Mouse (Mus musculus) megakaryocyte, embryonic 14.5 days (primary cell): ENCODE results near the gene Smim24. TPM values are rescaled to one million over a fixed set of nuclear protein-coding genes. Genes with fewer than 3 reads are reported as not detected.

Experiments
- H3K27me3 ChIP-seq: replicated peaks from 2 replicates; pipeline ENCODE3; 2012; ENCODE audit warnings: inconsistent platforms
- H3K36me3 ChIP-seq: replicated peaks from 2 replicates; pipeline ENCODE3; 2012; ENCODE audit warnings: low read length, inconsistent platforms, mixed read lengths
- H3K4me1 ChIP-seq: 2 replicates; pipeline ENCODE4 v1.6.1; 2012; ENCODE audit warnings: inconsistent platforms
- H3K4me3 ChIP-seq: replicated peaks from 2 replicates; pipeline ENCODE3; 2012; ENCODE audit warnings: moderate library complexity, mild to moderate bottlenecking, inconsistent platforms
- H3K9me3 ChIP-seq: 2 replicates; pipeline ENCODE4 v1.6.1; 2012; ENCODE audit warnings: inconsistent platforms
- FLI1 ChIP-seq: IDR thresholded peaks from 2 replicates; pipeline ENCODE4 v1.6.1; 2012; ENCODE audit warnings: low read length, inconsistent platforms, mixed read lengths
- GATA1 ChIP-seq: IDR thresholded peaks from 3 replicates; pipeline ENCODE4 v1.6.1; 2012; ENCODE audit warnings: mixed read lengths, low read length, inconsistent platforms, borderline replicate concordance
- polyA plus RNA-seq: library from polyadenylated mRNA; stranded (reverse); fragments of >175 nt; gene quantifications from 2 replicates; pipeline ENCODE4 v1.2.3, GENCODE M21; 2012; ENCODE audit warnings: low replicate concordance; ENCODE audit not compliant: insufficient read depth

Smim24 gene
- polyA plus RNA-seq, 1 experiment, result 4.4 TPM

GRCm38 (mm10) chr10:81401521-81402226 is 8.8 kb downstream of the Smim24 start:
- peaks cover 90% of the 10 kb centered on the region for H3K36me3 ChIP-seq
- peak overlapping the region; percentile 84 for H3K4me3 ChIP-seq
- TF ChIP-seq FLI1 (no peak), GATA1 (no peak)
- H3K4me1 ChIP-seq, result peaks cover 66% of the 10 kb centered on the region
- H3K27me3 ChIP-seq, result peaks cover 1% of the 10 kb centered on the region
- no peaks in the 10 kb centered on the region for H3K9me3 ChIP-seq

- H3K4me1 ChIP-seq, result peaks cover 70% of the 10 kb centered on the region
- no peaks in the 10 kb centered on the region for H3K27me3 ChIP-seq
- H3K36me3 ChIP-seq, result peaks cover 89% of the 10 kb centered on the region
- TF ChIP-seq GATA1 (no peak), FLI1 (no peak)
- peak overlapping the region; percentile 84 for H3K4me3 ChIP-seq
- H3K9me3 ChIP-seq, result no peaks in the 10 kb centered on the region
Observed at GRCm38 (mm10) chr10:81402227-81402765, 9.4 kb downstream of the Smim24 start.

DNA sequence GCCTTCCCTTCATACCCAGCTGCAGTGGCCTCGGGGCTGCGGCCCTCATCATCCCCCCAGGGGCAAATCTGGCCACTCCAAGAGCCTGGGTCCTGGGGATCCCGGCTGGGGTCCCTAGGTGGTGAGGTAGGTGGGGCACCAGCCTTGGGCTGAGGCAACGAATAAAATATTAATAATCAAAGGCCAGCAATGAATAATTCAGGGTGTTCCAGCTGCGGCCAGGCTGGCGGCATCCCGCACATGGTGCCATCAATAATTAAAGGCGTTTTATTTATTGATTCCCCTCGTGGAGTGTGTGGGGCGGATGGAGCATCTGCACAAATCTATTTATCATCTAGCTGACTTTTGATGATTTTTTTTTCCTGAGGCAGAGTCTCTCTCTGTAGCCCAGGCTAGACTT is 10.7 kb downstream of the Smim24 start:
- Histone ChIP-seq H3K27me3 (no peaks in the 10 kb centered on the region), H3K4me3 (no peak overlapping the region), H3K9me3 (no peaks in the 10 kb centered on the region), H3K36me3 (peaks cover 84% of the 10 kb centered on the region), H3K4me1 (peaks cover 82% of the 10 kb centered on the region)
- TF ChIP-seq GATA1 (no peak), FLI1 (no peak)

GRCm38 (mm10) chr10:81404082-81404481 is 11.2 kb downstream of the Smim24 start:
- TF ChIP-seq GATA1 (no peak), FLI1 (no peak)
- H3K4me3 ChIP-seq, result no peak overlapping the region
- no peaks in the 10 kb centered on the region for H3K27me3 ChIP-seq
- peaks cover 87% of the 10 kb centered on the region for H3K4me1 ChIP-seq
- no peaks in the 10 kb centered on the region for H3K9me3 ChIP-seq
- H3K36me3 ChIP-seq, result peaks cover 82% of the 10 kb centered on the region

DNA sequence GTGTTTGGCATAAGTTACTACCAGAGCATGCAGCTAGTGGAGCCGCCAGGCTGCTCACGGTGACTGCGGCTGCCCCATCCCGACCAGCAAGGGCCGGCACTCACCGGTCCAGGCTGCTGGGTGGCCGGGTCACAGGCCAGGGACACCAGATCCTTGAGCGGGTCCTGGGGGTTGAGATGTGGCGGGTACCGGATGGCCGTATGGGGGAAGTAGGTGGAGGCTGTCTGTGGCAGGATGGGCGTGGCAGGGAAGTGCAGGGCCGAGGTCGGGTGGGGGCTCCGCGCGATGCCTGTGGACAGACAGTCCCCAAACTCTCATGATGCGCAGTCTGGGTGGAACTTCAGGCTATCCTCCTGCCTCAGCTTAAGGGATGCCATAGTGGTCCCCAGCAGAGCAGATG is 11.9 kb downstream of the Smim24 start:
- H3K4me1 ChIP-seq, result peaks cover 94% of the 10 kb centered on the region
- H3K4me3 ChIP-seq, result no peak overlapping the region
- no peaks in the 10 kb centered on the region for H3K27me3 ChIP-seq
- no peaks in the 10 kb centered on the region for H3K9me3 ChIP-seq
- TF ChIP-seq FLI1, result no peak
- TF ChIP-seq GATA1, result no peak
- H3K36me3 ChIP-seq, result peaks cover 76% of the 10 kb centered on the region

GRCm38 (mm10) chr10:81405588-81406201 is 12.8 kb downstream of the Smim24 start:
- H3K4me1 ChIP-seq, result peaks cover 100% of the 10 kb centered on the region
- peak overlapping the region; percentile 92 for H3K4me3 ChIP-seq
- H3K9me3 ChIP-seq, result no peaks in the 10 kb centered on the region
- no peaks in the 10 kb centered on the region for H3K27me3 ChIP-seq
- peaks cover 66% of the 10 kb centered on the region for H3K36me3 ChIP-seq
- TF ChIP-seq GATA1 (no peak), FLI1 (no peak)

DNA sequence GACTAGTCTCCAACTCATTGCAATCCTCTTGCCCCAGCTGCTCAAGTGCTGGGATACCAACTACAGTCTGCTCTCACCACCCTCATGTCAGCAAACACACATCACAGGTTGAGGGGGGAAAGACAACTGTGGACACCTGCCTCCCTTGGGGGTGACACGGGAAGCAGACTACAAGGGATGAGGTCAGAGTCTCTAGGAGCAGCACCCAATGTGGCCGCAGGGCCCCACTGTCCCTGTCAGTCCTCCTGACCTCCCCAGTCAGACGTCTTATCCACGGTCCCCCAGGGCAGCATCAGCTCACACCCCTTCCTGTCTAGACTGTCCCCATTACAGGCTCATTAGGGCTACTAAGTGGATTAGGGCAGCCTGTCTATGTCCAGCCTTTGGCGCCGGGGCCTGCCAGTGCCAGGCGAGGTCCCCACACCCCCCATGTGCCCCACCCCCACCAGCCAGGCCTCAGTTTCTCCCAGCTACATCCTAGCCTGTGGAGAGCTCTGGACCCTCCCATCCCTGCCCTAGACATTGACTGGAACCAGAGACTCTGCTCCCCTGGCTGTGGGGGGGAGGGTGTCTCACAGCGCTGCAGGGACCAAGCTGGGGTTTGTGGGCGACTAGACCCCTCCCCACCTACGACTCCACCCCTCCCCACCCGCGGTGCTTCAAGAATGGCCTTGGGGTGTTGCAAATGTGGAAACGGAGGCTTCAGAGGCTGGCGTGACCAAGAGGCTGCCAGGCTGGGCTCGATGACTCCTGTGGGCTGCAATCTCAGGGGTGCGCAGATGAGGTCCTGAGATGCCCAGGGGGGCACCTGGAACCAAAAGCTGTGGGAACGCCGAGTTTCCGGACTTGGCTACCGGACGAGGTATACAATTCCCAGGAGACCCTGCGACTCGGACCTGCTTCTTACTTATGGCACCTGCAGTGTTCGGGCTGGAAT is 13.9 kb downstream of the Smim24 start:
- no peaks in the 10 kb centered on the region for H3K9me3 ChIP-seq
- no peak for TF ChIP-seq GATA1
- no peak for TF ChIP-seq FLI1
- H3K36me3 ChIP-seq, result peaks cover 66% of the 10 kb centered on the region
- peak overlapping the region; percentile 92 for H3K4me3 ChIP-seq
- H3K27me3 ChIP-seq, result no peaks in the 10 kb centered on the region
- H3K4me1 ChIP-seq, result peaks cover 100% of the 10 kb centered on the region

GRCm38 (mm10) chr10:81407539-81408423 is 14.9 kb downstream of the Smim24 start:
- H3K4me3 ChIP-seq, result peak overlapping the region; percentile 92
- H3K9me3 ChIP-seq, result no peaks in the 10 kb centered on the region
- peaks cover 100% of the 10 kb centered on the region for H3K4me1 ChIP-seq
- H3K36me3 ChIP-seq, result peaks cover 68% of the 10 kb centered on the region
- H3K27me3 ChIP-seq, result no peaks in the 10 kb centered on the region
- TF ChIP-seq FLI1 (no peak), GATA1 (peak; percentile 41; the same call in 1 of the 3 replicates)

DNA sequence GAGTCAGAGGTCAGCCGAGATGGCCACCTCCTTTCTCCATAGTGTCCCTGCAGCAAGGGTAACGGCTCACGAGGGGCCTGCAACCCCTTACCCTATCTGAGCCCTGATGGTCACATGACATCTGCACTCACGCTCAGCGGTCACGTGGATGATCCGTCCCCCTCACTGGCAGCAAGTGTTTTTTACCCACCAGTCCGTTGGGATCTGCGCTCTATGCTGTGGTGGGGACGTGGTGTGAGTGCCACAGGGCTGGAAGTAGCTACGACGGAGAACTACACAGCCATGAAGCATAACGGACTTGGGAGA is 15.5 kb downstream of the Smim24 start:
- TF ChIP-seq FLI1 (no peak), GATA1 (no peak)
- H3K36me3 ChIP-seq, result peaks cover 69% of the 10 kb centered on the region
- no peaks in the 10 kb centered on the region for H3K9me3 ChIP-seq
- H3K4me1 ChIP-seq, result peaks cover 100% of the 10 kb centered on the region
- H3K4me3 ChIP-seq, result peak overlapping the region; percentile 92
- H3K27me3 ChIP-seq, result no peaks in the 10 kb centered on the region
